Mouse (Mus musculus): ENCODE measurements around the gene AU021092. TPM values are rescaled to one million over a fixed set of nuclear protein-coding genes. Genes with fewer than 3 reads are reported as not detected.

AU021092 gene
- polyA plus RNA-seq (2021; fragmentation: Nextera tagmentation), result 2.1 and 2.4 TPM in 2 replicates
- long read RNA-seq, experiment 1, partial matches to known transcripts, result 0 of 2 reads
- long read RNA-seq, experiment 1, other reads (novel, unspliced or antisense), result 0 of 2 reads
- long read RNA-seq, experiment 2, partial matches to known transcripts, result 0 of 1 reads
- long read RNA-seq, experiment 2, other reads (novel, unspliced or antisense), result 0 of 1 reads

GRCm38 (mm10) chr16:5222140-5222539, at the start of gene AU021092:
TSS of gene AU021092 (minus strand) at chr16:5222299.

GRCm38 (mm10) chr16:5255779-5256496, 33.8 kb upstream of the AU021092 start, which contains the start of gene Eef2kmt:
TSS of gene Eef2kmt (minus strand) at chr16:5255983.

GRCm38 (mm10) chr16:5233418-5234313, 11.6 kb upstream of the AU021092 start, which contains the start of gene Alg1:
TSS of gene Alg1 (plus strand) at chr16:5233621.

GRCm38 (mm10) chr16:5203668-5204433, 18.2 kb downstream of the AU021092 start, which contains the start of gene Nagpa:
TSS of gene Nagpa (minus strand) at chr16:5204012.

Small RNA genes lying within 50 kb of the gene (microRNA-seq; reads per million reads assigned to microRNA genes)
- gene Gm23689, result not detected
- gene Gm26095, result not detected
- not detected for gene Mir6364

Other genes with a start within 250 kb of the AU021092 start
- not detected in 2 replicates for gene Sept12, start 224.4 kb downstream of the AU021092 start, polyA plus RNA-seq (2021; fragmentation: Nextera tagmentation)
- gene Smim22, start 215.0 kb downstream of the AU021092 start, polyA plus RNA-seq (2021; fragmentation: Nextera tagmentation), result 1.5 and 14.4 TPM in 2 replicates
- 289 and 309 TPM in 2 replicates for gene Rogdi, start 208.7 kb downstream of the AU021092 start, polyA plus RNA-seq (2021; fragmentation: Nextera tagmentation)
- gene Glyr1, start 172.4 kb downstream of the AU021092 start, polyA plus RNA-seq (2021; fragmentation: Nextera tagmentation), result 55.7 and 68.7 TPM in 2 replicates
- gene Ubn1, start 172.2 kb downstream of the AU021092 start, polyA plus RNA-seq (2021; fragmentation: Nextera tagmentation), result 4.0 and 4.1 TPM in 2 replicates
- gene Ppl, start 89.9 kb downstream of the AU021092 start, polyA plus RNA-seq (2021; fragmentation: Nextera tagmentation), result 0.18 and 0.19 TPM in 2 replicates
- gene Sec14l5, start 75.2 kb downstream of the AU021092 start, polyA plus RNA-seq (2021; fragmentation: Nextera tagmentation), result 0.88 and 1.0 TPM in 2 replicates
- 13.4 and 15.5 TPM in 2 replicates for gene Nagpa, start 18.3 kb downstream of the AU021092 start, polyA plus RNA-seq (2021; fragmentation: Nextera tagmentation)
- gene Alg1, start 11.3 kb upstream of the AU021092 start, polyA plus RNA-seq (2021; fragmentation: Nextera tagmentation), result 36.6 and 38.7 TPM in 2 replicates
- 13.6 and 14.9 TPM in 2 replicates for gene Eef2kmt, start 33.7 kb upstream of the AU021092 start, polyA plus RNA-seq (2021; fragmentation: Nextera tagmentation)